Mouse (Mus musculus) ES-Bruce4 (cell line): ENCODE measurements around the gene Mrpl52. TPM values are rescaled to one million over a fixed set of nuclear protein-coding genes. Genes with fewer than 3 reads are reported as not detected.

Experiments
- H3K27ac ChIP-seq: 2 replicates; pipeline ENCODE4 v1.5.1; 2012; ENCODE audit warnings: low read length, inconsistent platforms; ENCODE audit not compliant: insufficient read depth
- H3K27me3 ChIP-seq: 2 replicates; pipeline ENCODE4 v1.6.1; 2012; ENCODE audit warnings: mild to moderate bottlenecking, low read length, inconsistent platforms; ENCODE audit not compliant: control insufficient read depth, poor library complexity, insufficient read depth, severe bottlenecking
- H3K36me3 ChIP-seq: 2 replicates; pipeline ENCODE4 v1.6.1; 2012; ENCODE audit warnings: inconsistent platforms, mild to moderate bottlenecking, low read length, moderate library complexity; ENCODE audit not compliant: control insufficient read depth, poor library complexity, insufficient read depth, severe bottlenecking
- H3K4me1 ChIP-seq: one replicate; pipeline ENCODE4 v1.8.1; 2011; ENCODE audit warnings: low read length; ENCODE audit not compliant: control insufficient read depth, insufficient read depth
- H3K4me3 ChIP-seq: 2 replicates; pipeline ENCODE4 v1.5.1; 2011; ENCODE audit warnings: low read depth, mild to moderate bottlenecking, low read length
- H3K9ac ChIP-seq: 2 replicates; pipeline ENCODE4 v1.6.1; 2012; ENCODE audit warnings: low read depth, mild to moderate bottlenecking, inconsistent platforms; ENCODE audit not compliant: poor library complexity, severe bottlenecking
- H3K9me3 ChIP-seq: replicated peaks from 2 replicates; pipeline ENCODE4 v1.6.1; 2012; ENCODE audit warnings: mild to moderate bottlenecking, low read length, inconsistent platforms; ENCODE audit not compliant: control insufficient read depth, poor library complexity, insufficient read depth, severe bottlenecking
- CTCF ChIP-seq: IDR thresholded peaks from one replicate; pipeline ENCODE4 v1.8.1; 2011; ENCODE audit warnings: low read depth, low read length
- EP300 ChIP-seq: IDR thresholded peaks from 2 replicates; pipeline ENCODE4 v1.6.1; 2011; ENCODE audit warnings: low read depth, low read length; ENCODE audit not compliant: insufficient read depth
- POLR2A ChIP-seq: IDR thresholded peaks from one replicate; pipeline ENCODE4 v1.8.1; 2011; ENCODE audit warnings: low read length; ENCODE audit not compliant: insufficient read depth
- polyA plus RNA-seq: library from polyadenylated mRNA; stranded (reverse); fragments of >200 nt; gene quantifications from 2 replicates; pipeline ENCODE4 v1.2.4, GENCODE M21; 2011; ENCODE audit warnings: low read depth; ENCODE audit not compliant: missing spikeins, insufficient read depth, insufficient read length

Gene Mrpl52
- polyA plus RNA-seq, 1 experiment, result 114 TPM

DNA sequence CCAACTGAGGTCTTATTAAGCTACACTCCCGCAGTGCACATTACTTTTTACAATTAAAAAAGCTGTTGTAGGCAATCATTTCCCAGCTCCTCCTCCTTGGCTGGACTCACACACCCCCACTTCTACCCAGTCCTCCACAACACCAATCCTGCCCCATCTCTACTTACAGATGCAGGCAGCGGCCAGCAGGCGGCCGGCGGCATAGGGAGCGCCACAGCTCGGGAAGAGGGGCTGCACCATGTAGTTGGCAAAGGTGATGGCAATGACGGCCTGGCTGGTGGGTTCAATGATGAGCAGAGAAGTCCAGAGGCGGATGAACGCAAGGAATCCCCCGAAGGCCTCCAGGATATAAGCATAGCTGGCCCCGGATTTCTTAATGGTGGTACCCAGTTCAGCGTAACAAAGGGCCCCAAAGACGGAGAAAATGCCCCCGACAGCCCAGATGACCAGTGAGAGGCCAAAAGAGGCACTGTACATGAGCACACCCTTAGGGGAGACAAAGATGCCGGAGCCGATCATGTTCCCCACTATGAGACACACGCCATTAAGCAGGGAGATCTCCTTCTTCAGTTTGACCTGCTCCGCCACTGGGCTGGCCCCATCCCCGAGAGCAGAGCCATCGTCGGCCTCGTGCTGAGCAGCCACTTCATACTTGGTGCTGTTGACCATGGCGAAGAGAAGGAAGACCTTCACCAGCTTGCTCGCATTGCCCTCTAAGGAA lies 18.2 kb upstream of the Mrpl52 start:
- 0 out of 2 replicates have a peak overlapping the region, but pooled peaks have one; percentile 93 for H3K27ac ChIP-seq
- no peaks in the 10 kb centered on the region for H3K27me3 ChIP-seq
- H3K9me3 ChIP-seq, result no peaks in the 10 kb centered on the region
- H3K4me1 ChIP-seq, result peaks cover 2% of the 10 kb centered on the region
- TF ChIP-seq CTCF, result peak; percentile 26
- TF ChIP-seq POLR2A, result no peak
- H3K9ac ChIP-seq, result peak overlapping the region; percentile 3
- peak overlapping the region; percentile 33 for H3K4me3 ChIP-seq
- peaks cover 31% of the 10 kb centered on the region for H3K36me3 ChIP-seq

DNA sequence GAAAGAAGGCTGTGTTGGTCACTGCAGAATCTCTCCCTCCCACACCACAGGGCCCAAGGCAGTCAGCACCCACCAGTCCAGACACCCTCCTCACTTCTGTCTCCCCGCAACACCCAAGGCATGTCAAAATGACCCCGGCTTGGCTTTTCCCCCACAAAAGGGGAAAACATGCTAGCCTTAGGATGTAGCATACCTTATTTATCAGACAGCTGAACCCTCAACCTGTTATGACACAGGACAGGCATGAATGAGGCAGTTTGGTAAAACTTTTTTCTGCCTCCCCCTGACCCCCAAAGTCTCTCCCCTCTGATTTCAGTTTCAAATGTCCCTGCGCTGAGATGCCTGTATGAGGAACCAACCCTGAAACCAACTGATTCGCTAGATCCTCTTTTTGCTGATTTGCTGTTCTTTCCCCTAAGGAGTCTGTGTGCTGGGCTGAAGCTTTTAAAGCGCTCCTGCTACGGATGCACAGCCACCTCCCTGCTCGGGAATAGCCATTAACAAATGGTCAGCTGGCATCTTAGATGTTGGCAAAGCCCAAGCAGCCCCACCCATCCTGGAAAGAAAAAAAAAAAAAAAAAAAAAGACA lies 17.6 kb upstream of the Mrpl52 start:
- Histone ChIP-seq H3K36me3 (peaks cover 30% of the 10 kb centered on the region), H3K4me3 (peak overlapping the region; percentile 33), H3K27me3 (no peaks in the 10 kb centered on the region), H3K27ac (peak overlapping the region; percentile 93; the same call in 1 of the 2 replicates), H3K4me1 (peaks cover 2% of the 10 kb centered on the region), H3K9ac (peak overlapping the region; percentile 3), H3K9me3 (no peaks in the 10 kb centered on the region)
- TF ChIP-seq POLR2A (no peak), CTCF (no peak), EP300 (no peak)

GRCm38 (mm10) chr14:54409980-54410810 lies 16.5 kb upstream of the Mrpl52 start:
- H3K4me3 ChIP-seq, result peak overlapping the region; percentile 54
- H3K36me3 ChIP-seq, result peaks cover 21% of the 10 kb centered on the region
- H3K27ac ChIP-seq, result peak overlapping the region; percentile 93
- TF ChIP-seq POLR2A, result no peak
- TF ChIP-seq EP300, result peak; percentile 79
- TF ChIP-seq CTCF, result no peak
- no peaks in the 10 kb centered on the region for H3K27me3 ChIP-seq
- peak overlapping the region; percentile 24 for H3K9ac ChIP-seq
- H3K4me1 ChIP-seq, result peaks cover 2% of the 10 kb centered on the region
- no peaks in the 10 kb centered on the region for H3K9me3 ChIP-seq

DNA sequence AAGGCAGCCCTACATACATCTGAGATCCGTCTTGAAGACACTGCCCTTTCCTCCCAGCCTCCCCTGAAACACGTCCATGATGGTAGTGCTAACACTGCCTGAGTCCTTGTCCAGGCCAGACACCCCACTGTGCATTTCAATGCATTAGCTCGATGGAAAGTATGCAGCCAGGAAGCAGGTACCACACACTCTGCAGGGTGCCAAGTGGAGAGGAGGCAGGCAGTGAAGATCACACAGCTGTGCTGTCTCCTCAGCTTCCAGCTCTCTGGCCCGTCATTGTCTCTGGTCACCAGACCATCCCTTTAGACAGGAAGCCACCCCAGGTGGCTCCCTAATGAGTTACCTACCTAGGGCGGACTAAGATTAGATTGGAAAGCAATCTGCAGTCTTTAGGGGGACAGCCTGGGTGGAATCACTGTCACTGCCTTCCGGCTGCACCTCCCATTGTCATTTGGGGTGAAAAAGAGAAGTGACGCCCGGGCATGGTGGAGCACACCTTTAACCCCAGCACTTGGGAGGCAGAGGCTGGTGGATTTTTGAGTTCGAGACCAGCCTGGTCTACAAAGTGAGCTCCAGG lies 14.6 kb upstream of the Mrpl52 start:
- peak overlapping the region; percentile 2; the same call in 1 of the 2 replicates for H3K4me3 ChIP-seq
- peaks cover 10% of the 10 kb centered on the region for H3K36me3 ChIP-seq
- peak overlapping the region; percentile 94 for H3K27ac ChIP-seq
- TF ChIP-seq EP300 (peak; percentile 99), CTCF (no peak)
- no peaks in the 10 kb centered on the region for H3K27me3 ChIP-seq
- peaks cover 2% of the 10 kb centered on the region for H3K4me1 ChIP-seq
- peak overlapping the region; percentile 55; the same call in 1 of the 2 replicates for H3K9ac ChIP-seq
- no peaks in the 10 kb centered on the region for H3K9me3 ChIP-seq

DNA sequence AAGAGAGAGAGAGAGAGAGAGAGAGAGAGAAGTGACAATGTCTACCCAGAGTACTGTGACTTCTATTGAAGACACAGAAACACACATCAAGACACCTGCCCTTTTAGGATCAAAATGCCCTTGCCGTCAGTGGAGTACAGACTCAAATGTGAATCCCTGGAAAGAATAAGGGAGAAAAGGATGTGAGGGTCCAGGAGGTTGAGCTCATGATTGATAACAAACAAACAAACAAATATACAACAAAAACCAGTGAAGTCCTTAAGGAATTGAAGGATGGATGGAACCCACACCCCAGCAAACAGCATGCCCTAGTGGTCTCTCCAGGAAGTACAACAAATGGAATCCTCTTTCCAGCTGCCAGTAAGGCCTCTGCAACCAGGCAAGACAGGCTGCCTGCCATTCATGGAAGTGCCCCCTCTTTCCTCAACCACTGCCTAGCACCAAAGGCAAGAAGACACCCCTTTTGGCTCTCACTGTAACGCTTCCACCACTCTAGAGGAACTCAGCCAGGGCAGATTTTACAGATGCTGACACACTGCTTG lies 14.0 kb upstream of the Mrpl52 start:
- no peak for TF ChIP-seq POLR2A
- peak; percentile 46 for TF ChIP-seq CTCF
- no peak for TF ChIP-seq EP300
- H3K9ac ChIP-seq, result peak overlapping the region; percentile 55
- peak overlapping the region; percentile 94 for H3K27ac ChIP-seq
- H3K4me3 ChIP-seq, result peak overlapping the region; percentile 72
- peaks cover 2% of the 10 kb centered on the region for H3K4me1 ChIP-seq
- no peaks in the 10 kb centered on the region for H3K9me3 ChIP-seq
- peaks cover 6% of the 10 kb centered on the region for H3K36me3 ChIP-seq
- no peaks in the 10 kb centered on the region for H3K27me3 ChIP-seq
